Mouse (Mus musculus) layer of hippocampus, adult 9-11 months (tissue): ENCODE data around the gene Tpi1.

Experiments used
- DNase-seq: peaks from one replicate; pipeline ENCODE4 v3.0.0; 2022

Gene Tpi1

GRCm38 (mm10) chr6:124829799-124830700 is 16.0 kb upstream of the Tpi1 start:
- peak; percentile 98 for DNase-seq

GRCm38 (mm10) chr6:124828868-124829798 is 15.0 kb upstream of the Tpi1 start, which contains the start of the genes Usp5 and Cdca3:
Gene Usp5 (minus strand): TSS chr6:124829484.
Gene Cdca3 (plus strand): TSS chr6:124829547.
- peak; percentile 100 for DNase-seq

GRCm38 (mm10) chr6:124828101-124828592 is 14.1 kb upstream of the Tpi1 start:
- DNase-seq: no peak

- no peak for DNase-seq
These were observed 8.0 kb upstream of the Tpi1 start for GRCm38 (mm10) chr6:124822049-124822448.

- DNase-seq: no peak
These were observed 6.8 kb upstream of the Tpi1 start for GRCm38 (mm10) chr6:124820891-124821290.

GRCm38 (mm10) chr6:124817971-124818370 is 3.9 kb upstream of the Tpi1 start:
- DNase-seq: no peak

- no peak for DNase-seq
These were observed 3.5 kb upstream of the Tpi1 start for GRCm38 (mm10) chr6:124817563-124817962.

- no peak for DNase-seq
These were observed 3.0 kb upstream of the Tpi1 start for GRCm38 (mm10) chr6:124817125-124817524.

GRCm38 (mm10) chr6:124816611-124817010 is 2.5 kb upstream of the Tpi1 start:
- DNase-seq: no peak

- no peak for DNase-seq
These were observed 1.0 kb upstream of the Tpi1 start for GRCm38 (mm10) chr6:124814858-124815774.

GRCm38 (mm10) chr6:124814448-124814847 is 352 bp upstream of the Tpi1 start:
- DNase-seq: no peak

- DNase-seq: peak; percentile 85
These were observed 600 bp downstream of the Tpi1 start for GRCm38 (mm10) chr6:124813496-124813895.

GRCm38 (mm10) chr6:124812848-124813247 is 1.2 kb downstream of the Tpi1 start:
- no peak for DNase-seq

GRCm38 (mm10) chr6:124811701-124812560 is 2.2 kb downstream of the Tpi1 start:
- no peak for DNase-seq

- no peak for DNase-seq
These were observed 2.8 kb downstream of the Tpi1 start for GRCm38 (mm10) chr6:124811403-124811665.

- DNase-seq: peak; percentile 15
These were observed 3.3 kb downstream of the Tpi1 start for GRCm38 (mm10) chr6:124810566-124811402.

GRCm38 (mm10) chr6:124809775-124810538 is 4.1 kb downstream of the Tpi1 start:
- no peak for DNase-seq

- DNase-seq: peak; percentile 69
These were observed 4.9 kb downstream of the Tpi1 start for GRCm38 (mm10) chr6:124809052-124809774.
